Mouse (Mus musculus) small intestine, adult 2 months (tissue): Measurements from ENCODE around the gene Gm49318. TPM values are rescaled to one million over a fixed set of nuclear protein-coding genes. Genes with fewer than 3 reads are reported as not detected.

Experiments used
- H3K27ac ChIP-seq: fragments of 200-500 bp; 2 replicates; pipeline ENCODE4 v1.5.1; 2012; ENCODE audit warnings: low read depth, low read length, control low read depth, inconsistent platforms; ENCODE audit not compliant: insufficient read depth
- H3K27me3 ChIP-seq: fragments of 200-500 bp; 2 replicates; pipeline ENCODE4 v1.6.1; 2012; ENCODE audit warnings: mild to moderate bottlenecking, moderate library complexity, low read length, inconsistent platforms; ENCODE audit not compliant: control insufficient read depth, insufficient read depth
- H3K36me3 ChIP-seq: fragments of 200-500 bp; 2 replicates; pipeline ENCODE4 v1.6.1; 2012; ENCODE audit warnings: mild to moderate bottlenecking, low read length, control low read depth, inconsistent platforms; ENCODE audit not compliant: control insufficient read depth, insufficient read depth
- H3K4me1 ChIP-seq: fragments of 200-500 bp; 2 replicates; pipeline ENCODE4 v1.6.1; 2012; ENCODE audit warnings: low read length, inconsistent platforms, mixed read lengths; ENCODE audit not compliant: control insufficient read depth, insufficient read depth, insufficient read length
- H3K4me3 ChIP-seq: fragments of 200-500 bp; 2 replicates; pipeline ENCODE4 v1.5.1; 2012; ENCODE audit warnings: low read depth, mild to moderate bottlenecking, control low read depth, inconsistent platforms, low read length, moderate library complexity
- CTCF ChIP-seq: fragments of 200-500 bp; IDR thresholded peaks from 2 replicates; pipeline ENCODE4 v1.5.1; 2012; ENCODE audit warnings: low read depth, mild to moderate bottlenecking, control low read depth, inconsistent platforms, low read length, moderate library complexity, mixed read lengths; ENCODE audit not compliant: insufficient replicate concordance, insufficient read length; ENCODE audit errors: extremely low read depth
- POLR2A ChIP-seq: fragments of 200-500 bp; IDR thresholded peaks from 2 replicates; pipeline ENCODE4 v1.6.1; 2012; ENCODE audit warnings: low read depth, mild to moderate bottlenecking, control low read depth, inconsistent platforms, low read length, moderate library complexity
- WGBS: fragments of 180-500 bp; shearing (Covaris S2); methylation state at CpG from one replicate; pipeline ENCODE4 v1.1.7; 2018; 5-methylcytosine and 5-hydroxymethylcytosine counted together
- polyA plus RNA-seq: library from polyadenylated mRNA; depleted of rRNA; stranded (reverse); fragments of >200 nt; gene quantifications from 2 replicates; pipeline ENCODE4 v1.2.3, GENCODE M21; 2012; rRNA removed

Gene Gm49318
- not detected in 2 replicates for polyA plus RNA-seq

DNA sequence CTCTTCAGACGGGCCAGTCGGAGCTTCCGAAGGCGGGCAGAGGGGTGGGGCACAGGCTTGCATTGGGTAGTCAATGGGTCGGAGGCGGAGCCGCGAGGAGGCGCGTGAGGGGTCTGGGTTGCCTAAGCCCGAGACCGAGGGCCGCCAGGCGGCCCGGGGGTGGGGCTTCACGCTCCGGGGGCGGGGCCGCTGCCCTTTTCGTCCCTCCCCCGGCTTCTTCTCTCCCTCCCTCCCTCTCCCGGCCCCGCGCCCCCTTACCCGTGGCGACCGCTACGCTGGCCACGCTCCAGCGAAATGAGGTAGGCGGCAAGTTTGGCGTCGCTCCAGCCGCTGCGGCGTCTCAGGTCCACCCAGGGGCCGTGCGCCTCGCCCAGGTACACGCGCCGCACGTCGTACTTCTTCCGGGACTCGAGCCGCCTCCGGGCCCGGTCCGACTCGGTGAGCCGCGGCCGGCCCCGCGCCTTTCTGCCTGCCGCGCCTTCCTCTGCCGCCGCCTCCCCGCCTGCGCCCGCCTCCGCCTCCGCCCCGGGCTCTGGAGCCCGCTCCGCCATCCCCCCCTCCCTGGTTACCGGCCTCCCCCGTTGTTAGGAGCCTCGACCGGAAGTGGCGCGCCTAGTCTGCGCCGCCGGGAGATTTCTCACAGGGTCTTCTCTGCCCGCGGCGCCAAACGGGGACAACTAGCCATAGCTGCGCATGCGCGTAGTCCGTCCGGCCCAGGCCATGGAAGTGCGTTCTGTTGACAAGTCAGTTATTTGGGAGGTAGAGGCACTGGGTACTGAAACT is at the start of gene Gm49318, which contains the start of gene Zfp653:
Gm49318 (minus strand) TSS at position 469 of the 783 bp plus-strand sequence.
Zfp653 (minus strand) TSS at position 586 of the 783 bp plus-strand sequence.
- Histone ChIP-seq H3K4me1 (peaks cover 3% of the 10 kb centered on the region; the same call in 1 of the 2 replicates), H3K27ac (peak within 1 kb of the TSS; percentile 82), H3K4me3 (peak within 1 kb of the TSS; percentile 85), H3K27me3 (no peaks in the 10 kb centered on the region), H3K36me3 (peaks cover 10% of the 10 kb centered on the region; the same call in 1 of the 2 replicates)
- TF ChIP-seq POLR2A: peak; percentile 42
- TF ChIP-seq CTCF: no peak
- under 1% methylated on average over 80 of the region's 87 CpGs for WGBS

DNA sequence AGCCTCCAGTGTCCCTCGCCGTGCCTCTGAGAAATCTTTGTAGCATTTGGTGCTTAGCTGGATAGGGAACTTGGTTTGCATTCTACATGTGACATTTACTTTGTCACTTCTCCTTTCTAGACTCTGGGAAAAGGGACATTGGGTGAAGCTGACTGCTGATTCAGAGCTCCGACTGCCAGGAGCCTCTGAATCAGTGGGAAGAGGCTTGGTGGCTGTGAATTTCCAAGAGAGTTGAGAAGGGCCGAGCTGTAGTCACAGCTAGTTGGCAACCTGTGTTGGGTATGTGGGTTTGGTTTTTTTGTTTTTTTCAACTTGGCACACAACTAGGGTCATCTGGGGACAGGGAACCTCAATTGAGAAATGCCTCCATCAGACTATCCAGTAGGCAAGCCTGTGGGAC is 48.5 kb upstream of the Gm49318 start:
- H3K27ac ChIP-seq: peak overlapping the region; percentile 9; the same call in 1 of the 2 replicates
- TF ChIP-seq CTCF (no peak), POLR2A (no peak)
- no peak overlapping the region for H3K4me3 ChIP-seq
- 85% methylated on average over 4 of the region's 4 CpGs for WGBS
- H3K27me3 ChIP-seq: no peaks in the 10 kb centered on the region
- peaks cover 5% of the 10 kb centered on the region for H3K4me1 ChIP-seq
- no peaks in the 10 kb centered on the region for H3K36me3 ChIP-seq

DNA sequence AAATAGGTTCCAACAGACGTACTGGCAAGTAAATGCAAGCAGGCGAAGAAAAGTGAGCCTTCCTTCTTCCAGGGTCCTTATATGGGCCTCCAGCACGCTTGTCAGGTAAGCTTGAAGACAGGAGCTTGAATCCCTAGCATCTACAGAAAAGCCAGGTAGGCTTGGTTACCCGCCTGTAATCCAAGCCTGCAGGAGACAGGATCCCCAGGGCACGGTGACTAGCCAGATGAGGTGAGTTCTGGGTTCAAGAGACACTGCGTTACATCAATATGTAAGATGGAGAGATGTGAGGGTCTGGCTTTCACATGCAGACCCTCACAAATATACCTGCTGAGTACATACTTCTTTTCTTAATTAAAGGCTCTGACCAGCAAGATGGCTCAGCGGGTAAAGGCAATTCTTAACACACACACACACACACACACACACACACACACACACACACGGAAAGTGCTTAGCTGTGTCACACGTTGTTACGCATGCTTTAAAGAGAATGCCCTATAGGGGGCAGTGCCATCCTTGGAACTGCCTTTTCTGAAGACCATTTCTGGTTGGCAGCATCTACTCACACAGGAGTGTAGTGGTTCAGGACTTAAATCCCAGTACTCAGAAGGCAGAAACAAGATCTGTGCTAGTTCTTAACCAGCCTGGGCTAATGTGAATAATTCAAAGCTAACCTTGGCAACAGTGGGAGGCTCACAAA is 46.8 kb upstream of the Gm49318 start:
- Histone ChIP-seq H3K4me3 (no peak overlapping the region), H3K27ac (no peak overlapping the region), H3K36me3 (peaks cover 9% of the 10 kb centered on the region; the same call in 1 of the 2 replicates), H3K27me3 (no peaks in the 10 kb centered on the region), H3K4me1 (peaks cover 5% of the 10 kb centered on the region)
- WGBS: 29% methylated on average over 10 of the region's 10 CpGs
- TF ChIP-seq POLR2A (no peak), CTCF (0 out of 2 replicates have a peak, but pooled peaks have one; percentile 7)

DNA sequence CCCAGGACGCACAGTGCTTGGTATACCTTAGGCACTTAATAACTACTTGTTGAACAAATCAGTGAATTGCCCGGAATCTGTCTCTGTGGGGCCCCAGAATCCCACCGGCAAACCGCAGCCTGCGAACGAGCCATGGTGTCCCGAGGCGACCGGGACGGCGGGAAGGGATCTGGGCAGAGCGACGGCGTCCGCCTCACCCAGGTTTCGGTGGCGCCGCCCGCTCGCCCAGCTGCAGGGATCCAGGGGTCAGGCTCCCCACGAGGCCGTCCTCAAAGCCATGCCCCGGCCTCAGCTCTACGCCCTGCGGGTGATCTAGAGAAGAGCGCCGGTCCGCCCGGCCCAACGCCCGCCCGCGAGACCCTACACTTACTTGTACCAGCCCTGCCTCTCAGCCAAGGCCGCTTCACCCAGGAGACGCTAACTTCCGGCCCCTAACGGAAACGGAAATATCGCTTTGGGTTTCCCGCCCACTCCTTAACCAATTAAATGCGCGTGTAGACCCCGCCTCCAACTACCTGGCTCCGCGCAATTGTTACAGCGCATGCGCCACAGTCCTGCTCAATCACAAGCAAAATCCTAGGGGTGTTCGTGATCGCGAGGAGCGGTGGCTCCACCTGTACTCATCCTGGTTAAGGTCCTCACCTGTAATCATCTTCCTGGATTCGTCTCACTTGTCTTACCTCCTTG is 45.8 kb upstream of the Gm49318 start, which contains the start of gene Elof1:
Elof1 (minus strand) TSS at position 433 of the 687 bp plus-strand sequence.
- peak within 1 kb of the TSS; percentile 91 for H3K4me3 ChIP-seq
- WGBS: under 1% methylated on average over 52 of the region's 52 CpGs
- H3K27ac ChIP-seq: 0 out of 2 replicates have a peak within 1 kb of the TSS, but pooled peaks have one; percentile 1
- peaks cover 5% of the 10 kb centered on the region for H3K4me1 ChIP-seq
- TF ChIP-seq CTCF: no peak
- TF ChIP-seq POLR2A: peak; percentile 61
- H3K36me3 ChIP-seq: peaks cover 18% of the 10 kb centered on the region
- no peaks in the 10 kb centered on the region for H3K27me3 ChIP-seq

DNA sequence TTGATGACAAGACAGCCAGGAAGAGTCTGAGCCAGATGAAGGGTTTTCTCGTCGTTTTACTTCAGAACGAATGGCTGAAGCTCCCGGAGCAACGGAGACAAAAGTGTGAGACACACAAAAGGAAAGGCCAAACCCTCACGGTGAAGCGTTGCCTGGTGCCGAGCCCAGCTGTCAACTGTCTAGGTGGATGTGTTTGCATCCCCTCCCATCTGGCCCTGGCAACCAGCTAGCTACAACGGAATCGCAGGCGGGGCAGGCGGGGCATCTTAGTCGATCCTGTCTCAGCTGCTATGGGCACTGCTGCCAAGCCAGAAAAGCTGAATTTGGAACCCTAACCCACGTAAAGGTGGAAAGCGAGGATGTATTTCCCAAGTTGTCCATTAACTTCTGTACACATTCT is 45.0 kb upstream of the Gm49318 start:
- Histone ChIP-seq H3K36me3 (peaks cover 23% of the 10 kb centered on the region), H3K4me3 (peak overlapping the region; percentile 91), H3K27me3 (no peaks in the 10 kb centered on the region), H3K4me1 (peaks cover 5% of the 10 kb centered on the region), H3K27ac (no peak overlapping the region)
- no peak for TF ChIP-seq POLR2A
- WGBS: 9% methylated on average over 15 of the region's 15 CpGs

DNA sequence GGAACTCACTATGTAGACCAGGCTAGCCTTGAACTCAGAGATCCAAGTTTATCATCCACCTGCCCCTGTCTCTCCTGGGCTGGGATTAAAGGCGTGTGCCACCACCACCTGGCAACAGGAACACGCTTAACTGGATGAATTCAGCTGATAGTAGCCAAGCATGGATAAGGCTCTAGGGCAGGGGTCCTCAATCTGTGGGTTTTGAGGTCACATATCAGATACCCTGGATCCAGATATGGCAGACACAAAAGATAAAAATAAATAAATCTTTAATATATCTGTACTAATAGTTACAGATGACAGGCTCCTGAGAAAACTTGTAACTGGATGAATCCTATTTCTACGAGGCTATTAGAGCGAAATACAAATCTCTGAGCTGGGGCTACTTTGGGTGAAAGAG is 44.6 kb upstream of the Gm49318 start:
- 73% methylated on average over 4 of the region's 4 CpGs for WGBS
- TF ChIP-seq POLR2A (no peak), CTCF (no peak)

More for the DNA sequence above, 44.6 kb upstream of the Gm49318 start:
- peaks cover 24% of the 10 kb centered on the region for H3K36me3 ChIP-seq
- H3K27ac ChIP-seq: no peak overlapping the region
- no peak overlapping the region for H3K4me3 ChIP-seq
- no peaks in the 10 kb centered on the region for H3K27me3 ChIP-seq
- peaks cover 5% of the 10 kb centered on the region for H3K4me1 ChIP-seq
